Mouse (Mus musculus) kidney, adult 18-20 months (tissue): ENCODE data around the gene Hbq1a.

ENCODE experiments used
- DNase-seq: peaks from one replicate; pipeline ENCODE4 v3.0.0; 2021

The Hbq1a gene

DNA sequence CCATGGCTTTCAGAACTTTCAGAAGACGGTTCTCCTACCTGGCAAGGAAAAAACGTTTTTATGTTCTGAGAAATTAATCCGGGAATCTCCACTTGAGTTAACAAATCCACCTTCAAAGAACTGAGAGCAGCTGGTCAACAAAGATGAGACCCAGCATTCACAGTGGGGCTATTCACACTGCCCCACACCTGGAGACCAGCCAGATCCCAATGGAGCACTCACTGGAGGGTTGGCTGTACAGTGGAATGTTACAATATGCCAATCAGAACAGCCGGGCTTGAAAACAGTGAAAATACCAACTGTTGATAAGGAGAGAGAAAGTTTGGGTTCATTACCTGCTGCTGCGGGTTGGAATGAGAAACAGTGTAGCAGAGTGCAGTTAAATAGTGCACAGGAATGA is 32.0 kb downstream of the Hbq1a start:
- DNase-seq, result no peak

DNA sequence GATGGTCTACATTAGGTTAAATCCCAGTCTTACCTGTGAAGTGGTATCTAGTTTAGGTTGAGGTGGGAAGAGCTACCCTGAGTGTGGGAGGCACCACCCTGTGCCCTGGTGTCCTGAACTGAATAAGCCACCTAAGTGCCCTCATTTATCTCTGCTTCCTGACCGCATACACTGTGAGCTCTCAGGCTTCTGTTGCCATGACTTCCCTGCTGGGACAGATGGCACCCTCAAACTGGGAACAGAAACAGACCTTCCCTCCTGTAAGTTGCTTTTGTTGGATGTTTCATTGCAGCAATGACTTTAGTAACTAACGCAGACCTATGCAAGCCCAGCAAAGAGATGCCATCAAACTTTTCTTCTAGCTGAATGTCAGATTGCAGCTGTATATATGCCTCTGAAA is 33.4 kb downstream of the Hbq1a start:
- DNase-seq, result no peak

DNA sequence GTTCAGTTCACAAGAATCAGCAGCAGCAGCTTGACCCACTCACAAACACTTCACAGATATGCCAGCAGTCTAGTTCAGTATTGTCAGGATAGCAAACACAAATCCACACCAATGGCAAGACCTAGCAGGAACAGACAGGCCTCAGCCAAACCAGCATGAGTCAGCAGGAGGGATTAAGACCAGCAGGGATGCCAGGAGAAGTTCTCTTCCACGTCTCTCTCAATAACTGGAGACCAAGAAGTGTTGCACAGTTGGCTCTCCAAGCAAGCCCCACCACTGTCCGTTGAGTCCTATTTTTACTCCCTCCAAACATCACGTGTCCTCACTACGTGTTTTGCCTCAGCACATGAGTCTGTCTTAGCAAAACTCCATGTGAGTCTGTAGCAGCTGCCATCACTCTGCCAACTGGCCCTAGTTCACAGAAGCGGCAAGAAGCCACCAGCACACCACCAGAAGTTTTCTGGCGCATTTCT is 36.6 kb downstream of the Hbq1a start:
- DNase-seq, result no peak

DNA sequence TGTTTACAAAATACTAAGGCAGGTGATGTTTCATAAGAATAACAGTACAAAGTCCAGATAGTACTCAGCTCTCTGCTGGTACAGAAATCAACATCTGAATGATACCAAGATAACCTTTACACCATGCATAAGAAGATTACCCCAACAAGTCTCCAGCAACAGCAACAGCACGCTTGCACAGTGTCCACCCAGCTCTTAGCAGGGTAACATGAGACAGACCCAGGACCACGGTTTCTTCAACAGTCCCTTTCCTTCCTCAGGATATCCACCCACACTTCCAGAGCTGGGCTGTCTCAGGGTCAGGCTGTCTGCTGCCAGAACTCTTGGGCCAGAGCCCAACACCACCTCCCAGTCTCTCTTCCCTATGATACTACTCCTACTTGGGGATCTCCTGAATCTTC is 39.3 kb downstream of the Hbq1a start:
- DNase-seq, result peak; percentile 34

DNA sequence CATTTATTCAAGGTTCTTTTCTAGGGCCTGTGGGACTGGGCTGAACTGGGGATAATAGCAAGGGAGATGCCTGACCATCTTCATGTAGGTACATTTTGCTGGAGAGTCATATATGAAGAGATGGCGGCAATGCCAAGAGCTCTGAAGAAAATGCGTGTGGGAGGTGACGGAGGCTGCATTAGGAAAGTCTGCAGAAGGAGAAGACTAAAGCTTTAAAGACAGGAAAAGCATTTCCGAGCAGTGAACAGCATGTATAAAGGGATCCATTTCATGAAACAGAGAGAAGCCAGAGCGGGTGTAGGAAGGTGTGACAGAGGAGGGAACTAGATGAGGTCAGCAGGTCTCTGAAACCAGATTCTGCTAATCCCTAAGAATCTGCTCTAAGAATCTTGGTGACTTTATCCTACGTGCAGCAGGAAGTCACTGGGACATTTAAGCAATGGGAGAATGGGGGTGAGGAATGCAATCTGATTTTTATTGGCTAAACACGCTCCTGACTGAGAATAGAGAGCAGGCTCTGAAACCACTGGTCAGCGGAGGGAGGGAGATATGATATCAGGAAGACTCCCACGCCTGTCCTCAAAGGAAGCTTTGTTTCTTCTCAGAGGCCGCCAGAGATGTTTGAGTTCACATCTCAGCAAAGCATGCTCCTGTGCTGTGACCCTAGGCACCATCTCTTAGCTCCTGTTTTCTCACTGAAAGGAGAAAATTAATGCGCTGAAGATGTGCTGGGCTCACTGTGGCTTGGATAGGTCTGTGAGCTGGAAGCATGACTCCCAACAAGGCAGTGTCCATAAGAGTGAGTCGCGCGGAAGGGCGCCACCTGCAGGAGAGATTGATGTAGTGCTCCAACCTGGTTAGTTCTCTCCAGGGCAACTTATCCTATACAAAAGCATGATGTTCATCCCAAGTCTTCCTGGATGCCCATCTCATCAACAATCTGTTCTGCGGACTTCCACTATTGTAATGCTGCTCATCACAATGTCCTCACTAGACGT is 40.9 kb downstream of the Hbq1a start:
- DNase-seq, result peak; percentile 42

DNA sequence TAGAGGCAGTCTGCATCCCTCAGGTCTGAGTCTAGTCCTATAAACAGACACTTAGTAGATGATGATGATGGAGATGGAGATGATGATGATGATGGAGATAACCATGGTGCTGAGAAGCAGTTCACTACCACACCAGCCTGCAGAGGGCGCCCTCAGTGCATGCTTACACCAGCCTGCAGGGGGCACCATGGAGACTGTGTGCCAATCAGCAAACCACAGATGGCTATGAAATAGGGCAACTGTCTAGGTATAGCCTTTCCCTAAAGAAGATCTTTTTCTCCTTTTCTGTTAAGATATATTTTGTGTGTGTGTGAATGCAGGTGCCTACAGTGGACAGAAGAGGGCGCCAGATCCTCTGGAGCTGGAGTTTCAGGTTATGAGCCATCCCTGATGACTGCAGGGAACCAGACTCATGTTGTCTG is 42.9 kb downstream of the Hbq1a start:
- peak; percentile 50 for DNase-seq

DNA sequence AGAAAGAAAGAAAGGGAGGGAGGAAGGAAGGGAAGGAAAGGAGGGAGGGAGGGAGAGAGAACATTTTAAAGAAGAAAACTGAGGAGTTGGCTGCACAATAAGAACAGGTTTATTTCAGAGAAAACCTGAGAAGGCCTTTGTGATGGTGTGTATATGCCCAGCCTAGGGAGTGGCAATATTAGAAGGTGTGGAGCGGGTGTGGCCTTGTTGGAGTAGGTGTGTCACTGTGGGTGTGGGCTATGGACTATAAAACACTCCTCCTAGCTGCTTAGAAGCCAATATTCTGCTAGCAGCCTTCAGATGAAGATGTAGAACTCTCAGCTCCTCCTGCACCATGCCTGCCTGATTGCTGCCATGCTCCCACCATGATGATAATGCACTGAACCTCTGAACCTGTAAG is 43.5 kb downstream of the Hbq1a start:
- no peak for DNase-seq

DNA sequence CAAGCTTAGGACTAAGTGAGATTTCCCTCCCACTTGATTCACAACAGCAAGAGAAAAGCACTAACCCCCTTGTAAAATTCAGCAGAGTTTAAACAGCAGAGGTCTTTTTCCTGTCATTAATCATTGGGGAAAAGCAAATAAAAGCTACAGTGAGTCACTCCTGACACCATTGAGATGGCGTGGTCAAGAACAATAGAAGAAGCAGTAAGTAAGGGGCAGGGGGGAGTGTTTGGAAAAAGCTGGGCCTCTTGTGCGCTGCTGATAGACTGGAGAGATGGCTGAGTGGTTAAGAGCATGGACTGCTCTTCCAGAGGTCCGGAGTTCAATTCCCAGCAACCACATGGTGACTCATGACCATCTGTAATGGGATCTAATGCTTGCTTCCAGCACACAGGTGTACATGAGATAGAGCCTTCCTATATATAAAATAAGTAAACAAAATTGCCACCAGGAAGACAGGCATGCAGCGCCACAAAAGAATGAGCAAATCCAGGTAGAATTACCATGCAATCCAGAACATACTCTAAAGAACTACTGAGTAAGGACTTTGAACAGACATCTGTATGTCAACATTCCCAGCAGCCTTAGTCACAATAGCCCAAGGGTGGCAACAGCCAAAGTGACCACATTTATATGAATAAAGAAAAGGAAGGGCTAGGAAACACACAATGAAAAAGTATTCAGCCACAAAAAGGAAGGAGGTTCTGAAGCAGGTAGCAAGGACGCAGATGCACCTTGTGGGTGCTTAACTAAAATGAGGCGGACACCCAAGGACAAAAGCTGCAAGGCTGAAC is 45.8 kb downstream of the Hbq1a start:
- no peak for DNase-seq

DNA sequence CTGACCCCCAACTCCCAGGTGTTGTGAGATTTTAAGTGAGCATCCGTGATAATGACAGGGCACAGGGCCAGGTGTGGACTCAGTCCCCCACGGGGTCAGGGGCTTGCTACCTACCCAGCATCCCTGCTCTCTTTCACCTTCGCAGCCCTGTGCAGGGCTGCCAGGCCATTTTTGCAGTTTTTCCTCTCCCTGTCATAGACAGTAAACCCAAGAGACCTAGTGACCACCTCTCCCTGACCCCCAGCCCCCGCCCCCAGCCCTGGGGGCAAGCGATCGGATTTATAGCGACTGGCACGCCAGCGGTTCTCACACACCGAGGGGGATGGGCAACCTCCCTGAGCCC is 47.4 kb downstream of the Hbq1a start:
- no peak for DNase-seq

DNA sequence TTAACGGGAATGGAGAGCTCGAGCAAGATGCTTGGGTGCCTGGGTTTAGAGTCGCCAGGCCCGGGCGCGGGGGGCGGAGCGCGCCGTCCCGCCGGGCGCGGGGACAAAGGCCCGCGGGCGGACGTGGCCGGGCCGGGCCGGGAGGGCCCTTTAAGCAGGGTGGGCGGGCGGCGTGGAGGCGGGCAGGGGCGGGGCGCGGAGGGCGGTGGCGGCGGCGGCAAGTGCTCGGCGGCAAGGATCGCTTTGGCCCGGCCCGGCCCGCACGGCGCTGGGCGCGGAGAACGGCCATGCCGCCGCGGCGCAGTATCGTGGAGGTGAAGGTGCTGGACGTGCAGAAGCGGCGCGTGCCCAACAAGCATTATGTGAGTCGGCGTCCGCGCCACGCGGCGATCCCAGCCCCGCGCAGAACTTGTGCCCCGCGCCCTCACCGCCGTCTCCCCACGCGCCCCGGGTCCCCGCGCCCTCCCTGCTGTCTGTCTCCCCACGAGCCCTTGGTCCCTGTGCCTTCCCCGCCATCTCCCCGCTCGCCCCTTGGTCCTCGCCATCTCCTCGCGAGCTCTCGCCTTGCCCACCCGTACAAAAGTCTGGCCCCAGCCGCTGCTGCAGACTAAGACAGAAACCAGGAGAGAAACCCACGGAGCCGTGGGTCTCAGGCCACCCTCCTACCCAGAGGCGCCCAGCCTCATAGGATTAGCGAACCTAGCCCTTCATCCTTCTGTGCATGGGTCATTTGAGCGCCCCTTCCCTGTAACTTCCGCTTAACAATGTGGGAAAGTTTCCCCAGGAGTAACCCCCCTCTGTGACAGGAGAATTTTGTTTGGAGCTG is 48.0 kb downstream of the Hbq1a start, which contains the start of gene Sh3pxd2b:
TSS of gene Sh3pxd2b (plus strand) at position 214 of the 826 bp plus-strand sequence.
- DNase-seq, result peak; percentile 64

DNA sequence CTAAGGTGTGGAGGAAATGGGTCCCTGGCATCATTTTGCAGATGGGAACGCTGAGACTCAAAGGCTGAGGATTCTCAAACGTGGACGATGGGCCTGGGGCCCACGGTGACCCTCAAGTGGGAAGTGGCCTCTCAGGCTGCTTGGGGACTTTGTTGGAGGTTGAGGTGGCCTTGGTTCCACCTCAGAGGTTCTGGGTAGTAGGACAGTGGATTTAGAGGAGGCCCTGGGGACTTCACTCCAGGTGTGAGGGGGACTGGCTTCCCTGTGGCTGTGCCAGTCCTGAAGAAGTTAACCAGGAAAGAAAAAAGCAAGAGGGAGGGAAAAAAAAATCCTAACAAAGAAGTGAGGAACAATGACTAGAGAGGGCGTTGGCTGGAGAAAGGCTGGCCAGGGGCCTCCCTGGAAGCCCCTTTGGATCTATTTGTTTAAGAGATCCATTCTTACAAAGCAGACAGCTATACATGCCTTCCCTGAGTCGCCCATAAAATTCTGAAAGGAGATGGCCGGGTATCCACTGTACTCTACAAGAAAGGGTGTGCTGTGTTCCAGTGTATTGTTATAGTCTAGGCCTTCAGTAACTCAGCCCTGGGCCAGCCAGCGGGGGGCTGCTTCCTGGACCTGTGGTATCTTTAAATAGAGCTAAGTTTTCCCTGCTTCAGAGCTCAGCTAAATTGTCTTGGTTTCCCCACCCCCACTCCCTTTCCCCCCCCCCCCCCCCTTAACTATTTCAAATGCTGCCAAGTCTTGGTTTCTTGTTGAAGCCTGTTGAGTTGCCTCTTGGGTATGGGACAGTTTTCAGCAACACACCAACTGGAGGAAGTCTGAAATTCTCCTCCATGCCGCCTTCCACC is 48.8 kb downstream of the Hbq1a start:
- DNase-seq, result no peak

DNA sequence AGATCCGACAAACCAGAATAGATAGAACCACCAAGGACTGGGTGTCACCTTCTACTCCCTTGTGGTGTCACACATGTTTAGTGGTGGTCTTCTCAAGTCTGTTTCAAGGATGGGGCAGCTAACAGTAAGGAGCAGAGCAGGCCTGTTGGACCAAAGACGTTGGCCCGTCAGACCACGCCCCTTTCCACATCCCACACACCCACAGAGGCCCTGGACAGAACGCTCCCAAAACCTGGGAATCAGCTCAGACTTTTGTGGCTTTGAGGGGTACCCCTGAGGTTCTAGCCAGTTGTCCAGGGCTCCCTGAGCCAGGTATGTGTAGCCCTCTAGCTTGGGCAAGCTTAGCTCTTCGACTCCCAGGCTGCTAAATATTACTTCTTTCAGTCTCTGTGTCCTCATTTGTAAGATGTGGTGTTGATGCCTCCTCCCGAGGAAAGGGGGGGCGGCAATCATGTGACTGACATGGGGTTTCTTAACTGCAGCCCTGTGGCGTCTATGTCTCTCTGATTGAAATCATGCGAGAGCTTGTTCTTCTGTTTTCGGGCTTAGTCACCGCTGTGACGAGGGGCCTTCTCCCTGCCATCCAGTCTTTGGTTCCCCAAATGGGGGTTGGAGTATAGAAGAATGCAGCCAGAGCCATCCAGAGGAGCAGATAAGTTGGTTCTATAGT is 49.5 kb downstream of the Hbq1a start:
- DNase-seq, result peak; percentile 11
